Mouse (Mus musculus) limb, embryonic 12.5 days (tissue): ENCODE results near the gene Mecom. TPM values are rescaled to one million over a fixed set of nuclear protein-coding genes. Genes with fewer than 3 reads are reported as not detected.
A peak's percentile ranks its signal among the peaks of the same experiment; 100 is the strongest.

Source experiments
- ATAC-seq: fragments of 200-750 bp; cut with Nextera tagmentation; 2 replicates; pipeline ENCODE4 v1.8.0; 2017; ENCODE audit warnings: low read depth, moderate TSS enrichment; ENCODE audit not compliant: insufficient number of reproducible peaks, insufficient read depth, low FRiP score, low TSS enrichment
- H3K27ac ChIP-seq: fragments of 300-500 bp; sonication (generic); 2 replicates; pipeline ENCODE4 v1.5.1; 2016; ENCODE audit warnings: mild to moderate bottlenecking, moderate library complexity
- H3K27me3 ChIP-seq: fragments of 300-500 bp; sonication (generic); 2 replicates; pipeline ENCODE4 v1.6.1; 2016; ENCODE audit warnings: mild to moderate bottlenecking, moderate library complexity
- H3K36me3 ChIP-seq: fragments of 300-500 bp; sonication (generic); 2 replicates; pipeline ENCODE4 v1.6.1; 2016; ENCODE audit warnings: mild to moderate bottlenecking, moderate library complexity
- H3K4me1 ChIP-seq: fragments of 300-500 bp; sonication (generic); replicated peaks from 2 replicates; pipeline ENCODE4 v1.6.1; 2016
- H3K4me2 ChIP-seq: fragments of 300-500 bp; sonication (generic); 2 replicates; pipeline ENCODE4 v1.6.1; 2016; ENCODE audit warnings: mild to moderate bottlenecking, moderate library complexity
- H3K4me3 ChIP-seq: fragments of 300-500 bp; sonication (generic); replicated peaks from 2 replicates; pipeline ENCODE4 v1.5.1; 2016; ENCODE audit warnings: mild to moderate bottlenecking
- H3K9ac ChIP-seq: fragments of 300-500 bp; sonication (generic); replicated peaks from 2 replicates; pipeline ENCODE4 v1.6.1; 2016; ENCODE audit warnings: mild to moderate bottlenecking, moderate library complexity
- H3K9me3 ChIP-seq: fragments of 300-500 bp; sonication (generic); 2 replicates; pipeline ENCODE4 v1.6.1; 2016; ENCODE audit warnings: mild to moderate bottlenecking, moderate library complexity
- WGBS: fragments of 180-500 bp; shearing (Covaris S2); methylation state at CpG from one replicate; pipeline ENCODE4 v1.1.7; 2016; 5-methylcytosine and 5-hydroxymethylcytosine counted together
- polyA plus RNA-seq: library from polyadenylated mRNA; unstranded; fragments of >200 nt; fragmentation: Nextera tagmentation; extraction: Ambion mirVana; gene quantifications from 2 replicates; pipeline ENCODE4 v1.2.1, GENCODE M21; 2016

Gene Mecom
- polyA plus RNA-seq, 1 experiment from 2014 or later = 187 TPM

GRCm38 (mm10) chr3:30118594-30119297 is 429.1 kb downstream of the Mecom start:
- H3K27me3 ChIP-seq = no peaks in the 10 kb centered on the region
- H3K4me3 ChIP-seq = no peak overlapping the region
- peaks cover 18% of the 10 kb centered on the region for H3K4me1 ChIP-seq
- H3K36me3 ChIP-seq = no peaks in the 10 kb centered on the region
- WGBS = 82% methylated on average over 7 of the region's 7 CpGs
- H3K9me3 ChIP-seq = no peaks in the 10 kb centered on the region
- H3K4me2 ChIP-seq = no peak overlapping the region
- H3K9ac ChIP-seq = no peak overlapping the region
- no peak for ATAC-seq
- H3K27ac ChIP-seq = 0 out of 2 replicates have a peak overlapping the region, but pooled peaks have one; percentile 2

GRCm38 (mm10) chr3:30113249-30113770 is 434.5 kb downstream of the Mecom start:
- WGBS = 25% methylated on average over 3 of the region's 3 CpGs
- Histone ChIP-seq H3K4me2 (no peak overlapping the region), H3K4me1 (peaks cover 37% of the 10 kb centered on the region), H3K36me3 (no peaks in the 10 kb centered on the region), H3K4me3 (no peak overlapping the region), H3K27ac (peak overlapping the region; percentile 41; the same call in 1 of the 2 replicates), H3K27me3 (no peaks in the 10 kb centered on the region), H3K9ac (no peak overlapping the region), H3K9me3 (no peaks in the 10 kb centered on the region)
- no peak for ATAC-seq

GRCm38 (mm10) chr3:30107945-30108670 is 439.7 kb downstream of the Mecom start:
- Histone ChIP-seq H3K36me3 (no peaks in the 10 kb centered on the region), H3K4me1 (peaks cover 57% of the 10 kb centered on the region), H3K27ac (peak overlapping the region; percentile 94), H3K9ac (no peak overlapping the region), H3K4me2 (peak overlapping the region; percentile 31; the same call in 1 of the 2 replicates), H3K9me3 (no peaks in the 10 kb centered on the region), H3K4me3 (no peak overlapping the region), H3K27me3 (no peaks in the 10 kb centered on the region)
- peak; percentile 85 for ATAC-seq
- 17% methylated on average over 9 of the region's 9 CpGs for WGBS

- H3K9ac ChIP-seq = 0 out of 2 replicates have a peak overlapping the region, but pooled peaks have one; percentile 8
- H3K9me3 ChIP-seq = no peaks in the 10 kb centered on the region
- 58% methylated on average over 18 of the region's 18 CpGs for WGBS
- no peak overlapping the region for H3K4me3 ChIP-seq
- peaks cover 52% of the 10 kb centered on the region for H3K4me1 ChIP-seq
- no peaks in the 10 kb centered on the region for H3K36me3 ChIP-seq
- H3K4me2 ChIP-seq = peak overlapping the region; percentile 30
- ATAC-seq = no peak
- peak overlapping the region; percentile 93 for H3K27ac ChIP-seq
- H3K27me3 ChIP-seq = no peaks in the 10 kb centered on the region
These were observed 441.3 kb downstream of the Mecom start for GRCm38 (mm10) chr3:30106481-30106880.

GRCm38 (mm10) chr3:30105859-30106258 is 441.9 kb downstream of the Mecom start:
- H3K36me3 ChIP-seq = no peaks in the 10 kb centered on the region
- H3K9ac ChIP-seq = no peak overlapping the region
- ATAC-seq = no peak
- H3K4me3 ChIP-seq = no peak overlapping the region
- no peaks in the 10 kb centered on the region for H3K9me3 ChIP-seq
- H3K4me1 ChIP-seq = peaks cover 54% of the 10 kb centered on the region
- peak overlapping the region; percentile 50 for H3K4me2 ChIP-seq
- no peaks in the 10 kb centered on the region for H3K27me3 ChIP-seq
- peak overlapping the region; percentile 96 for H3K27ac ChIP-seq
- whole genome bisulfite sequencing = 6% methylated on average over 1 of the region's 1 CpGs

- Histone ChIP-seq H3K4me3 (0 out of 2 replicates have a peak overlapping the region, but pooled peaks have one; percentile 6), H3K36me3 (no peaks in the 10 kb centered on the region), H3K9ac (no peak overlapping the region; the same call in 1 of the 2 replicates), H3K9me3 (no peaks in the 10 kb centered on the region), H3K4me1 (peaks cover 53% of the 10 kb centered on the region), H3K4me2 (peak overlapping the region; percentile 50), H3K27ac (peak overlapping the region; percentile 96), H3K27me3 (no peaks in the 10 kb centered on the region)
- WGBS = 10% methylated on average over 15 of the region's 15 CpGs
- 0 out of 2 replicates have a peak, but pooled peaks have one; percentile 43 for ATAC-seq
These were observed 442.5 kb downstream of the Mecom start for GRCm38 (mm10) chr3:30105194-30105823.

- H3K9ac ChIP-seq = no peak overlapping the region
- peaks cover 51% of the 10 kb centered on the region for H3K4me1 ChIP-seq
- no peaks in the 10 kb centered on the region for H3K36me3 ChIP-seq
- H3K4me2 ChIP-seq = peak overlapping the region; percentile 50
- WGBS = 10% methylated on average over 4 of the region's 4 CpGs
- no peak overlapping the region for H3K4me3 ChIP-seq
- peak; percentile 32; the same call in 1 of the 2 replicates for ATAC-seq
- no peaks in the 10 kb centered on the region for H3K27me3 ChIP-seq
- peak overlapping the region; percentile 96 for H3K27ac ChIP-seq
- H3K9me3 ChIP-seq = no peaks in the 10 kb centered on the region
These were observed 443.2 kb downstream of the Mecom start for GRCm38 (mm10) chr3:30104515-30105098.

- no peak overlapping the region for H3K4me2 ChIP-seq
- H3K4me3 ChIP-seq = no peak overlapping the region
- H3K4me1 ChIP-seq = peaks cover 43% of the 10 kb centered on the region
- no peak for ATAC-seq
- no peak overlapping the region for H3K27ac ChIP-seq
- no peaks in the 10 kb centered on the region for H3K36me3 ChIP-seq
- H3K9ac ChIP-seq = no peak overlapping the region
- H3K9me3 ChIP-seq = no peaks in the 10 kb centered on the region
- WGBS = 72% methylated on average over 4 of the region's 4 CpGs
- H3K27me3 ChIP-seq = no peaks in the 10 kb centered on the region
These were observed 446.7 kb downstream of the Mecom start for GRCm38 (mm10) chr3:30101146-30101545.

- WGBS = 43% methylated on average over 3 of the region's 3 CpGs
These were observed 450.1 kb downstream of the Mecom start for GRCm38 (mm10) chr3:30097713-30098112.

GRCm38 (mm10) chr3:30097129-30097528 is 450.7 kb downstream of the Mecom start:
- Histone ChIP-seq H3K27ac (peak overlapping the region; percentile 76; the same call in 1 of the 2 replicates), H3K4me3 (no peak overlapping the region), H3K36me3 (no peaks in the 10 kb centered on the region), H3K27me3 (no peaks in the 10 kb centered on the region), H3K9ac (no peak overlapping the region), H3K4me1 (peaks cover 34% of the 10 kb centered on the region), H3K4me2 (no peak overlapping the region), H3K9me3 (no peaks in the 10 kb centered on the region)
- 43% methylated on average over 4 of the region's 4 CpGs for WGBS
- no peak for ATAC-seq

More at GRCm38 (mm10) chr3:30097713-30098112, 450.1 kb downstream of the Mecom start:
- H3K27ac ChIP-seq = peak overlapping the region; percentile 54
- no peaks in the 10 kb centered on the region for H3K27me3 ChIP-seq
- ATAC-seq = no peak
- no peak overlapping the region for H3K4me2 ChIP-seq
- H3K36me3 ChIP-seq = no peaks in the 10 kb centered on the region
- no peak overlapping the region for H3K9ac ChIP-seq
- H3K4me3 ChIP-seq = no peak overlapping the region
- H3K4me1 ChIP-seq = peaks cover 28% of the 10 kb centered on the region
- no peaks in the 10 kb centered on the region for H3K9me3 ChIP-seq
